Mouse (Mus musculus) embryonic facial prominence, embryonic 10.5 days (tissue): ENCODE data around the gene Ephx4. TPM values are rescaled to one million over a fixed set of nuclear protein-coding genes. Genes with fewer than 3 reads are reported as not detected.
"Not testable (repeated sequence)": the region's sequence is repeated elsewhere in the genome, so short reads cannot be mapped to it uniquely, and the experiment has no call there.

Experiments
- DNase-seq: peaks from one replicate; pipeline ENCODE4 v3.0.0-alpha.2; 2017; ENCODE audit warnings: low spot score
- H3K27ac ChIP-seq: fragments of 300-500 bp; sonication (generic); replicated peaks from 2 replicates; pipeline ENCODE4 v1.5.1; 2016; ENCODE audit warnings: mild to moderate bottlenecking
- H3K27me3 ChIP-seq: fragments of 300-500 bp; sonication (generic); replicated peaks from 2 replicates; pipeline ENCODE4 v1.6.1; 2016; ENCODE audit warnings: low read depth, mild to moderate bottlenecking; ENCODE audit not compliant: poor library complexity, severe bottlenecking
- H3K36me3 ChIP-seq: fragments of 300-500 bp; sonication (generic); replicated peaks from 2 replicates; pipeline ENCODE4 v1.6.1; 2016; ENCODE audit warnings: mild to moderate bottlenecking, moderate library complexity
- H3K4me1 ChIP-seq: fragments of 300-500 bp; sonication (generic); 2 replicates; pipeline ENCODE4 v1.6.1; 2016
- H3K4me3 ChIP-seq: fragments of 300-500 bp; sonication (generic); 2 replicates; pipeline ENCODE4 v1.5.1; 2016; ENCODE audit warnings: mild to moderate bottlenecking, moderate library complexity
- H3K9me3 ChIP-seq: fragments of 300-500 bp; sonication (generic); 2 replicates; pipeline ENCODE4 v1.6.1; 2016; ENCODE audit warnings: mild to moderate bottlenecking
- WGBS: fragments of 180-500 bp; shearing (Covaris S2); methylation state at CpG from one replicate; pipeline ENCODE4 v1.1.7; 2016; 5-methylcytosine and 5-hydroxymethylcytosine counted together
- polyA plus RNA-seq: library from polyadenylated mRNA; unstranded; fragments of >200 nt; fragmentation: Nextera tagmentation; extraction: Ambion mirVana; gene quantifications from 2 replicates; pipeline ENCODE4 v1.2.1, GENCODE M21; 2016

Ephx4 gene
- polyA plus RNA-seq = 0.43 and 0.76 TPM in 2 replicates

DNA sequence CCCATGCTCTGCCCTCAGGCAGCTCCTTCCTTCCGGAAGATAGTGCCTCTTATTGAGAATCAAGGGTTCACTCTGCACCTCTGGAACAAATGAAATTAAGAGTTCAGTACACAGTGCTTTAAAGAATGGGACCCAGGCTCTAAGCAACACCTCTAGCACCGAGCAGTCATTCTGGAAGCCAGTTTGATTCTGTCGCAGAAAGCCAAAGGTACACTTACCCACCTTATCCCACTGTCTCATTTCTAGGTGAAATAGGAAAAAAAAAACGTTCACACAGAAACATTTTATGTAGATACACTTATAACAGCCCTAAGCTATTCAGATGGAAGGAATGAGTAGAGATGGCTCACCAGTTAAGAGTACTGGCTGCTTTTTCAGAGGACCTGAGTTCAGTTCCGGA, at the start of gene Ephx4:
Ephx4 (plus strand) TSS at position 301 of the 400 bp plus-strand sequence.
- Histone ChIP-seq H3K9me3 (no peaks in the 10 kb centered on the region), H3K4me3 (peak within 1 kb of the TSS; percentile 76), H3K27ac (peak within 1 kb of the TSS; percentile 70), H3K4me1 (peaks cover 17% of the 10 kb centered on the region), H3K36me3 (no peaks in the 10 kb centered on the region), H3K27me3 (peaks cover 39% of the 10 kb centered on the region)
- WGBS = 11% methylated on average over 5 of the region's 5 CpGs
- no peak for DNase-seq

GRCm38 (mm10) chr5:107353981-107354380, 48.6 kb upstream of the Ephx4 start:
- H3K27ac ChIP-seq = no peak overlapping the region
- H3K27me3 ChIP-seq = no peaks in the 10 kb centered on the region
- no peaks in the 10 kb centered on the region for H3K36me3 ChIP-seq
- no peaks in the 10 kb centered on the region for H3K4me1 ChIP-seq
- H3K4me3 ChIP-seq = no peak overlapping the region
- 67% methylated on average over 3 of the region's 3 CpGs for WGBS
- no peaks in the 10 kb centered on the region for H3K9me3 ChIP-seq
- DNase-seq = no peak

DNA sequence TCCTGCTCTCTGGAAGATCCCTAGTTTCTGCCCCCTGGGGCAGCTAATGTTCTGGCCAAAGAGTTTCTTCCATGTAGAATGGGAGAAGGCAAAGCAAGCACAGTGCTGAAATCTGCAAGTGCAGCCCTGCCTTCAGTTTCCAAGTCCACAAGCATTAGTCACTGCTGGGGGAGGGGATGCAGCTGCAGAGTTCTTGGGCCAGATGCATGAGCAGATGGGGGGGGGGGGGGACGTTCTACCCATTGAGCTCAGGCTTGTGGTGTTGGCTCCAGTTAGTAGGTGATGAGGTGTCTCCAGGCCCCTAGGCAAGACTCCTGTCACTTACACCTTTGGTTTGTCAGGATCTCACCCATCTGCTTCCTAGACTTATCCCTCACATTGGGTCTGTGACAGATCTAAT, 46.7 kb upstream of the Ephx4 start:
- DNase-seq = no peak
- no peaks in the 10 kb centered on the region for H3K27me3 ChIP-seq
- no peaks in the 10 kb centered on the region for H3K9me3 ChIP-seq
- H3K4me1 ChIP-seq = 0 out of 2 replicates have a peak, but pooled peaks cover 5% of the 10 kb centered on the region
- H3K27ac ChIP-seq = no peak overlapping the region
- no peaks in the 10 kb centered on the region for H3K36me3 ChIP-seq
- WGBS = 42% methylated on average over 1 of the region's 1 CpGs
- H3K4me3 ChIP-seq = no peak overlapping the region

- Histone ChIP-seq H3K9me3 (no peaks in the 10 kb centered on the region), H3K27ac (no peak overlapping the region), H3K4me3 (no peak overlapping the region), H3K4me1 (0 out of 2 replicates have a peak, but pooled peaks cover 5% of the 10 kb centered on the region), H3K36me3 (no peaks in the 10 kb centered on the region), H3K27me3 (no peaks in the 10 kb centered on the region)
- no peak for DNase-seq
- WGBS = 90% methylated on average over 8 of the region's 8 CpGs
These were observed 44.8 kb upstream of the Ephx4 start for GRCm38 (mm10) chr5:107357723-107358122.

DNA sequence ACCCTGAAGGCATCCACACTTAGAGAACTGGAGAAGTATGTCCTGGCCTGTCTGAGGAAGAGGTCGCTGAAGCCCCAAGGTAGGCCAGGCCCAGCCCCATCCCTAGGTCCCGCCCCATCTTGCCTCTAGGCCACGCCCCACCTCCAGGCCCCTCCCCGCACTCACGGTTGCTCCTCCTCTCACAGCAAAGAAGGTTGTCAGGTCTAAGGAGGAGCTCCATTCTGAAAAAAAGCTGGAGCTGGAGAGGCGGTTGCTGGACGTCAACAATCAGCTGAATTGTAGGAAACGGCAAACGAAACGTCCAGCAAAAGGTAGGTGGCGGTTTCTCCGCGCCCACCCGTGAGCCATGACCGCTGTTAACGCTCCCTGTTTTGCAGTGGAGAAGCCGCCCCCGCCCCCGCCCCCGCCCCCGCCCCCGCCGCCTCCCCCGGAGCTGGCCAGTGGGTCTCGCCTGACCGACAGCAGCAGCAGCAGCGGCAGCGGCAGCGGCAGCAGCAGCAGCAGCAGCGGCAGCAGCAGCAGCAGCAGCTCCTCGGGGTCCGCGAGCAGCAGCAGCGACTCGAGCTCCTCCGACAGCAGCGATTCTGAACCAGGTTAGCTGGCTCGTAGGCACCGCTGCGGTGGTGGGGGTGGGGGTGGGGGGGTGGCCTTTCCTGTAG, 43.0 kb upstream of the Ephx4 start:
- peak; percentile 92 for DNase-seq
- peak overlapping the region; percentile 82 for H3K27ac ChIP-seq
- H3K36me3 ChIP-seq = no peaks in the 10 kb centered on the region; the same call in 1 of the 2 replicates
- no peaks in the 10 kb centered on the region for H3K9me3 ChIP-seq
- under 1% methylated on average over 40 of the region's 40 CpGs for WGBS
- peak overlapping the region; percentile 77 for H3K4me3 ChIP-seq
- 0 out of 2 replicates have a peak, but pooled peaks cover 5% of the 10 kb centered on the region for H3K4me1 ChIP-seq
- H3K27me3 ChIP-seq = no peaks in the 10 kb centered on the region

GRCm38 (mm10) chr5:107360054-107360730, 42.3 kb upstream of the Ephx4 start:
- H3K27ac ChIP-seq = peak overlapping the region; percentile 82
- H3K4me3 ChIP-seq = peak overlapping the region; percentile 77
- DNase-seq = no peak
- no peaks in the 10 kb centered on the region; the same call in 1 of the 2 replicates for H3K36me3 ChIP-seq
- H3K9me3 ChIP-seq = no peaks in the 10 kb centered on the region
- WGBS = 23% methylated on average over 9 of the region's 9 CpGs
- no peaks in the 10 kb centered on the region for H3K27me3 ChIP-seq
- H3K4me1 ChIP-seq = 0 out of 2 replicates have a peak, but pooled peaks cover 5% of the 10 kb centered on the region

DNA sequence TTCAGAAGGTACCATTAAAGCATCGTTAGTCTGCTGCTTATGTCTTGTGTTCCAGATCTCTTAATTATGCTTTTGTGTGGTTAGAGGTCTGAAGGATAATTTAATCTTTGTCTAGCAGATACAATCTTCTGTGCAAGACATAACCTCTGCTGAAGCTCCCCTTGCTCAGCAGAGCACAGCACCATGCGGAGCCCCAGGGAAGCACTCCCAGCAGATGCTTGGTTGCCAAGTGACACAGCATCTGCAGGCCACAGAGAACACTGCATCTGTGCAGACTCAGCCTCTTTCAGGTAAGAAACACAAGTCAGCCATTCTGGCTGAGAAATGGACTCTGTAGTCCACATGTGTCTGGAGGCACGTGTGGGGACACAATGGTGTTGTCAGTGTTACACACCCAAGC, 32.5 kb upstream of the Ephx4 start:
- H3K27ac ChIP-seq = no peak overlapping the region

GRCm38 (mm10) chr5:107371335-107371734, 31.2 kb upstream of the Ephx4 start:
- WGBS = 83% methylated on average over 5 of the region's 5 CpGs
- Histone ChIP-seq H3K27me3 (no peaks in the 10 kb centered on the region), H3K4me3 (no peak overlapping the region), H3K36me3 (no peaks in the 10 kb centered on the region), H3K4me1 (peaks cover 7% of the 10 kb centered on the region; the same call in 1 of the 2 replicates), H3K27ac (no peak overlapping the region), H3K9me3 (no peaks in the 10 kb centered on the region)
- DNase-seq = no peak

More for the DNA sequence above, 32.5 kb upstream of the Ephx4 start:
- Histone ChIP-seq H3K4me3 (no peak overlapping the region), H3K27me3 (no peaks in the 10 kb centered on the region), H3K9me3 (no peaks in the 10 kb centered on the region), H3K36me3 (no peaks in the 10 kb centered on the region), H3K4me1 (peaks cover 7% of the 10 kb centered on the region; the same call in 1 of the 2 replicates)
- WGBS = 75% methylated on average over 3 of the region's 3 CpGs
- DNase-seq = no peak

DNA sequence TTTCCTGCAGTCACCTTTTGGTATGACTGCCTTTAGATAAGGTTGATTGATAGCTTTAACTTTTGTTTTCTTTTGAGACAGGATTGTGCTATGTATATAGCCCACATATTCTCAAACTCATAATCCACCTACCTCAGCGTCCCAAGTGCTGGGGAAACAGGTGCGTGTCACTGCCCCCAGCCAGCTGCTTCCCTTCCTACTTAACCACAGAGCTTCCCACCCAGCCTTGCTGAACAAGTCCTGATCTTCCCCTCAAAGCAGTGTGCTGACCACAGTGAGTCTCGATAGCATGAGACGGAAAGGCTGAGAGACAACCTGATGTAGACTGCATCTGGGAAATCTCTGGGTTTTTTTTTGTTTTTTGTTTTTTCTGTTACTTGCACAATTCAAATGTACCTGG, 29.3 kb upstream of the Ephx4 start:
- no peak for DNase-seq
- 93% methylated on average over 4 of the region's 4 CpGs for WGBS
- H3K9me3 ChIP-seq = no peaks in the 10 kb centered on the region
- H3K27me3 ChIP-seq = no peaks in the 10 kb centered on the region
- H3K4me3 ChIP-seq = no peak overlapping the region
- peaks cover 7% of the 10 kb centered on the region; the same call in 1 of the 2 replicates for H3K4me1 ChIP-seq
- H3K36me3 ChIP-seq = no peaks in the 10 kb centered on the region
- no peak overlapping the region for H3K27ac ChIP-seq

GRCm38 (mm10) chr5:107386448-107386847, 16.1 kb upstream of the Ephx4 start:
- H3K9me3 ChIP-seq, H3K4me1 ChIP-seq, H3K4me3 ChIP-seq, H3K27ac ChIP-seq, H3K27me3 ChIP-seq, H3K36me3 ChIP-seq, DNase-seq: not testable (repeated sequence)

DNA sequence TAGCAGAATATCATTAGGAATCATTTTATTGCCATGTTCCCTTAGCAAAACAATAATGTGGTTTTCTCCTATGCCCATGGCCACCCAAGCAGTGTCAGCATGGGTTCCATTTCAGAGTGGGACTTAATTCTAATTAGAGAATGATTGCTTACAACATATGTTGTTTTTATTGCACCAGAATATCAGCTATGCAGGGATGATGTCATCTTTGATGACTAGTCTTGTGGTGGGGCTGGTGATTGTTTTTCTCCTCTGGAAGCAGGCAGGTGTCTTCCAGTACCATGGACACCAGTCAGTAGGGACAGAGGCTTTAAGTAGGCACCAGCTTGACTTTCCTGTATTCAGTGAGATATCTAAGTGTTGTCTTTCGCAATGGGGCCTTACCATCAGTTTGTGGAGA, 14.7 kb upstream of the Ephx4 start:
- Histone ChIP-seq H3K36me3 (no peaks in the 10 kb centered on the region), H3K9me3 (no peaks in the 10 kb centered on the region), H3K27me3 (no peaks in the 10 kb centered on the region), H3K27ac (no peak overlapping the region), H3K4me3 (no peak overlapping the region), H3K4me1 (no peaks in the 10 kb centered on the region)
- no peak for DNase-seq
- WGBS = 95% methylated on average over 1 of the region's 1 CpGs

- H3K27me3 ChIP-seq = no peaks in the 10 kb centered on the region
- WGBS = 89% methylated on average over 2 of the region's 2 CpGs
- no peak overlapping the region for H3K27ac ChIP-seq
- H3K4me3 ChIP-seq = no peak overlapping the region
- DNase-seq = no peak
- no peaks in the 10 kb centered on the region for H3K36me3 ChIP-seq
- peaks cover 1% of the 10 kb centered on the region; the same call in 1 of the 2 replicates for H3K4me1 ChIP-seq
- no peaks in the 10 kb centered on the region for H3K9me3 ChIP-seq
These were observed 13.2 kb upstream of the Ephx4 start for GRCm38 (mm10) chr5:107389373-107389772.

DNA sequence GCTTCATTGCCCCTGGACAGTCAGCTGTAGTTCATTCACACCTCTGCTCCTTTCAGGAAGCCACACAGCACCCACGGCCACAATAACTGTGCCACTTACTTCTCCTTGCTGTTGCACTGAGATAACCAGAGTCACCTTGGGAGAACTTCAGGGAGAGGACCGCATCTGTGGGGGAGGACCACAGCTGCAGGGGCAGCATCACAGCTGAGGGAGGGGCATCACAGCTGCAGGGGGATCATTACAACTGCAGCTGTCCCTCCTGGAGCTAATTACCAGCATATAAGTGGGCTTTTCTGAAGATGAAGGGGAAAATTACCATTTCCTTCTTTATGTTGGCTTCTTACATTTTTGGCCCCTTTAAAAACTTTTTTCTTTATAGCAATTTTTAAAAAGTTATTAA, 8.1 kb upstream of the Ephx4 start:
- Histone ChIP-seq H3K4me1 (peaks cover 3% of the 10 kb centered on the region; the same call in 1 of the 2 replicates), H3K36me3 (no peaks in the 10 kb centered on the region), H3K4me3 (no peak overlapping the region), H3K9me3 (no peaks in the 10 kb centered on the region), H3K27me3 (no peaks in the 10 kb centered on the region), H3K27ac (no peak overlapping the region)
- no peak for DNase-seq
- 71% methylated on average over 2 of the region's 2 CpGs for WGBS
